Mouse (Mus musculus) kidney, embryonic 16.5 days (tissue): ENCODE data around the gene B4galnt4. TPM values are rescaled to one million over a fixed set of nuclear protein-coding genes. Genes with fewer than 3 reads are reported as not detected.

ENCODE experiments used
- ATAC-seq: fragments of 200-750 bp; cut with Nextera tagmentation; 2 replicates; pipeline ENCODE4 v1.8.0; 2017; ENCODE audit warnings: moderate TSS enrichment; ENCODE audit not compliant: low FRiP score, low TSS enrichment
- H3K27ac ChIP-seq: fragments of 300-500 bp; sonication (generic); 2 replicates; pipeline ENCODE4 v1.5.1; 2014; ENCODE audit warnings: low read length
- H3K27me3 ChIP-seq: fragments of 300-500 bp; sonication (generic); 2 replicates; pipeline ENCODE4 v1.6.1; 2014; ENCODE audit warnings: low read length, control low read depth, mixed read lengths; ENCODE audit not compliant: insufficient read depth
- H3K36me3 ChIP-seq: fragments of 300-500 bp; sonication (generic); 2 replicates; pipeline ENCODE4 v1.6.1; 2014; ENCODE audit warnings: low read length, control low read depth, mixed read lengths; ENCODE audit not compliant: insufficient read depth
- H3K4me1 ChIP-seq: fragments of 300-500 bp; sonication (generic); 2 replicates; pipeline ENCODE4 v1.6.1; 2014; ENCODE audit warnings: low read length, control low read depth, mixed read lengths; ENCODE audit not compliant: insufficient read depth
- H3K4me2 ChIP-seq: fragments of 300-500 bp; sonication (generic); replicated peaks from 2 replicates; pipeline ENCODE4 v1.6.1; 2014; ENCODE audit warnings: low read depth, low read length
- H3K4me3 ChIP-seq: fragments of 300-500 bp; sonication (generic); 2 replicates; pipeline ENCODE4 v1.5.1; 2014; ENCODE audit warnings: mild to moderate bottlenecking, low read length
- H3K9ac ChIP-seq: fragments of 300-500 bp; sonication (generic); replicated peaks from 2 replicates; pipeline ENCODE4 v1.6.1; 2014; ENCODE audit warnings: low read length
- H3K9me3 ChIP-seq: fragments of 300-500 bp; sonication (generic); 2 replicates; pipeline ENCODE4 v1.6.1; 2016; ENCODE audit warnings: low read length, control low read depth
- WGBS: fragments of 180-500 bp; shearing (Covaris S2); extraction: QIAGEN DNeasy Blood & Tissue Kit; methylation state at CpG from one replicate; pipeline ENCODE4 v1.1.7; 2014; 5-methylcytosine and 5-hydroxymethylcytosine counted together
- polyA plus RNA-seq: library from polyadenylated mRNA; unstranded; fragments of >200 nt; fragmentation: Nextera tagmentation; extraction: Ambion mirVana; gene quantifications from 2 replicates; pipeline ENCODE4 v1.2.1, GENCODE M21; 2015

Gene B4galnt4
- polyA plus RNA-seq, 1 experiment from 2014 or later: 13.9 TPM

DNA sequence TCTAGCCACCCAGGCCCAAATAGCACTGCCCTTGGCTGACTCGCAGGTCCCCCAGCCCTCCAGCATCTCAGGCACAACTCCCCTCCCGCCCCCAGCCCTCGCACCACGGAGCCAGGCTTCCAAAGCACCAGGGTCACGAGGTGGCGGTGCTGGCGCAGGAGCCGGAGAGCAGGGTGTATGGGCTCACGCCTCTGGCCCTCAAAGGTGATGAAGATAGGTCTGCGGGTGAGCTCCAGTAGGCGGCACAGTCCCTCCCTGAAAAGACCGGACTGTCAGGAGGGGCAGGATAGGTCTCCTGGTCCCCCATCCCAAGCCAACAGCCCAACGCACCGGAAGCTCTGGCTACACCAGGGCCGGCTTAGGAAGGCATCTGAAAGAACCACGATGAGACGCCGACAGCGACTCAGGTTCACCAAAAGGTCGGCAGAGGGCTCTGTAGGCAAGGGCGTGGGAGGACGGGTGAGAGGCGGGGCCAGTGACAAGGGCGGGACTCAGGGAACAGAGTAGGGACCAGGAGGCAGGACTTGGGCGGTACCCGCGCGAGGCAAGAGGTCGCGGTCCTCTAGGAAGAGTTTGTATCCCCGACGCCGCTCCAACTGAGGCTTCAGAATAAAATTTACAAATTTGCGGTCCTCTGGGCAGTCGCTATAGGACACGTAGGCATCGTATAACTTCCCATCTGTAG lies 31.3 kb downstream of the B4galnt4 start:
- Histone ChIP-seq H3K9ac (peak overlapping the region; percentile 36), H3K4me2 (peak overlapping the region; percentile 39), H3K4me1 (peaks cover 23% of the 10 kb centered on the region), H3K27me3 (peaks cover 20% of the 10 kb centered on the region), H3K27ac (no peak overlapping the region), H3K36me3 (no peaks in the 10 kb centered on the region), H3K4me3 (peak overlapping the region; percentile 23), H3K9me3 (no peaks in the 10 kb centered on the region)
- 6% methylated on average over 37 of the region's 37 CpGs for WGBS
- ATAC-seq: peak; percentile 68

GRCm38 (mm10) chr7:141093950-141094349 lies 33.0 kb downstream of the B4galnt4 start:
- peaks cover 23% of the 10 kb centered on the region for H3K4me1 ChIP-seq
- peak overlapping the region; percentile 93 for H3K27ac ChIP-seq
- H3K36me3 ChIP-seq: no peaks in the 10 kb centered on the region
- no peaks in the 10 kb centered on the region for H3K9me3 ChIP-seq
- 66% methylated on average over 6 of the region's 6 CpGs for WGBS
- no peak overlapping the region for H3K4me3 ChIP-seq
- H3K4me2 ChIP-seq: peak overlapping the region; percentile 32
- H3K27me3 ChIP-seq: peaks cover 14% of the 10 kb centered on the region; the same call in 1 of the 2 replicates
- peak overlapping the region; percentile 41; the same call in 1 of the 2 replicates for H3K9ac ChIP-seq
- ATAC-seq: peak; percentile 59

- ATAC-seq: peak; percentile 68
- peak overlapping the region; percentile 36 for H3K4me2 ChIP-seq
- peak overlapping the region; percentile 12; the same call in 1 of the 2 replicates for H3K4me3 ChIP-seq
- 49% methylated on average over 15 of the region's 15 CpGs for WGBS
- peaks cover 23% of the 10 kb centered on the region for H3K4me1 ChIP-seq
- no peaks in the 10 kb centered on the region for H3K36me3 ChIP-seq
- H3K27me3 ChIP-seq: peaks cover 7% of the 10 kb centered on the region; the same call in 1 of the 2 replicates
- no peaks in the 10 kb centered on the region for H3K9me3 ChIP-seq
- H3K27ac ChIP-seq: peak overlapping the region; percentile 93
- H3K9ac ChIP-seq: peak overlapping the region; percentile 41
Observed at GRCm38 (mm10) chr7:141094487-141095205, 33.7 kb downstream of the B4galnt4 start.

GRCm38 (mm10) chr7:141096021-141096420 lies 35.1 kb downstream of the B4galnt4 start:
- no peak overlapping the region for H3K4me3 ChIP-seq
- peak overlapping the region; percentile 36 for H3K4me2 ChIP-seq
- H3K36me3 ChIP-seq: no peaks in the 10 kb centered on the region
- 77% methylated on average over 6 of the region's 6 CpGs for WGBS
- peak overlapping the region; percentile 93 for H3K27ac ChIP-seq
- H3K9me3 ChIP-seq: no peaks in the 10 kb centered on the region
- H3K9ac ChIP-seq: peak overlapping the region; percentile 32
- ATAC-seq: no peak
- 0 out of 2 replicates have a peak, but pooled peaks cover 4% of the 10 kb centered on the region for H3K27me3 ChIP-seq
- peaks cover 23% of the 10 kb centered on the region for H3K4me1 ChIP-seq

DNA sequence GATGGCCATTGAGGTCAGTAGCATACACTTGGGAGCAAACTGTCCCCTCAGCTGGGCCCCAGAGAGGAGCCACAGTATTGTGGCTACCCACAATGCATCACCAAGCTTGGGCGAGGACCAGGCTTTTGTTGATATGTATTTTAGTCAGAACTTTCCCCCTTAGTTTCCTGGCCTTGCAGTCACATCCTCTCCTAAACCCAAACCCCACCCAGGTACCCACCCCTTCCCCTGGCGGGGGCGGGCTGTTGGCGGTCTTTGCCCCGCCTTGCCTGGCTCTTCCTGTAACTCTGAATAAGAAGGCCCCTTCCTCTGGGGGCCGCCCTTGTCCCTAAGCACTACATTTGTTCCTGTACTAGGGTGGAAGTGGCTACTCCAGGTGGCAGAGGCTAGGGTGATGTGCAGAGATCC lies 35.7 kb downstream of the B4galnt4 start:
- ATAC-seq: 0 out of 2 replicates have a peak, but pooled peaks have one; percentile 4

GRCm38 (mm10) chr7:141097177-141097576 lies 36.3 kb downstream of the B4galnt4 start:
- H3K4me1 ChIP-seq: peaks cover 20% of the 10 kb centered on the region
- H3K9me3 ChIP-seq: no peaks in the 10 kb centered on the region
- no peak for ATAC-seq
- no peak overlapping the region for H3K9ac ChIP-seq
- H3K36me3 ChIP-seq: no peaks in the 10 kb centered on the region
- H3K4me2 ChIP-seq: no peak overlapping the region
- no peak overlapping the region for H3K27ac ChIP-seq
- 0 out of 2 replicates have a peak, but pooled peaks cover 9% of the 10 kb centered on the region for H3K27me3 ChIP-seq
- WGBS: 75% methylated on average over 5 of the region's 5 CpGs
- H3K4me3 ChIP-seq: no peak overlapping the region

More for the DNA sequence above, 35.7 kb downstream of the B4galnt4 start:
- H3K9me3 ChIP-seq: no peaks in the 10 kb centered on the region
- H3K36me3 ChIP-seq: no peaks in the 10 kb centered on the region
- peak overlapping the region; percentile 36 for H3K4me2 ChIP-seq
- 0 out of 2 replicates have a peak overlapping the region, but pooled peaks have one; percentile 37 for H3K27ac ChIP-seq
- 0 out of 2 replicates have a peak, but pooled peaks cover 9% of the 10 kb centered on the region for H3K27me3 ChIP-seq
- no peak overlapping the region; the same call in 1 of the 2 replicates for H3K9ac ChIP-seq
- peaks cover 23% of the 10 kb centered on the region for H3K4me1 ChIP-seq
- WGBS: 54% methylated on average over 6 of the region's 6 CpGs
- H3K4me3 ChIP-seq: 0 out of 2 replicates have a peak overlapping the region, but pooled peaks have one; percentile 13

DNA sequence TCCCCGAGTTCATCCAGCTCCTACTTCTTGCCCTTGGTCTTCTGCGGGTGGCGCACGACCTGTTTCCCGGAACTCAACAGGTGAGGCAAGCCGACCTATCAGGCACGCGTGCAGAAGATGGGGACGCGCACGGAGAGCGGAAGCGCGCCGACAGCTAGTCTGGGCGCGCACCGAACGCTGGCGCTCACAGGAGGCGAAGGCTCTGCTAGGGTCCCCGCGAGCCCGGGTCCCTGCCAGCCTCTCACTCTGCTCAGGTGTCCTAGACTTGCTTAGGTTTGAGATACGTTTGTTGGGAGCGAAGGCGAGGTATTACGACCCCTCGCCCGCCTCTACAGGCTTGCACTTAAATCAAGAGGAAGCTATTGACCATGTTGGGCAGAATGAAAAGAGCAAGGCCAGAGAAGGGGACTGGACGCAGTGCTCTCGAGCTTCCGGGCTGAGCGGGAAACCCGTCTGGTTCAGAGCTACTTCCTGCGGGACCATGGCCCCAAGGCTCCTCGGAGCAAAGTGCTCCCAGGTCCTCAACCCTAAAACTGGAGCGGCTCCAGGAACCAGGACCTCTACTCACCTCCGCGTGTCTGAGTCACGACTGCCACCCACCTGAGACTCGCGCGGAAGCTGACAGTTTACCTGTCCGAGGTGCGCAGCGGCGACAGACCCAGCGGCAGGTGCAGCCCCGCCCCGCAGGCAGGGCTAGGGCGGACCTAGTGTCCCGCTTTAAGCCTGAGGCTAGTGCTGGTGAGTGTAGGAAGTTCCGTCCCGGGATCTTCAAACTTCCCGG lies 39.2 kb downstream of the B4galnt4 start, which contains the start of gene Sigirr:
Sigirr (minus strand) TSS at position 662 of the 781 bp plus-strand sequence.
- Histone ChIP-seq H3K9me3 (no peaks in the 10 kb centered on the region), H3K4me3 (peak within 1 kb of the TSS; percentile 50), H3K4me2 (peak within 1 kb of the TSS; percentile 77), H3K9ac (peak within 1 kb of the TSS; percentile 61), H3K36me3 (no peaks in the 10 kb centered on the region), H3K27me3 (0 out of 2 replicates have a peak, but pooled peaks cover 9% of the 10 kb centered on the region), H3K4me1 (peaks cover 6% of the 10 kb centered on the region), H3K27ac (peak within 1 kb of the TSS; percentile 47; the same call in 1 of the 2 replicates)
- peak; percentile 61 for ATAC-seq
- WGBS: under 1% methylated on average over 56 of the region's 56 CpGs

DNA sequence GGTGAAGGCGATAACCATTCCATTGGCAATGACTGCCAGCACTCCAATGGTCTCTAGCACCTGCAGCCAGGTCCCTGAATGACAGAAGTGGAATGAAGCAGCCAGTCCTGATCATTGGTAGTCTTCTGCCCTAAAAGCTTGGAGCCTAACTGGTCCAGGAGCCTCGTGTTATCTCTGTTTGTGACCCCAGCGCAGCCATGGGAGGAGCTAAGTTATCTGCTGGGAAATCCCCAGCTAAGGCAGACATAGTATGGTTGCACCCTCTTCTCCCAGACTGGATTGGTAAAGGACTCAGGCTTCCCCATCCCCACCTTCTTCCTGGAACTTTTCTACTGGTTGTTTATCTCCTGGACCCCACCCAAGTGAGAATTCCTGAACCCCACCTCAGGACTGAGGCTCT lies 42.3 kb downstream of the B4galnt4 start:
- no peaks in the 10 kb centered on the region for H3K9me3 ChIP-seq
- no peak overlapping the region for H3K9ac ChIP-seq
- 64% methylated on average over 3 of the region's 3 CpGs for WGBS
- H3K4me3 ChIP-seq: no peak overlapping the region
- H3K4me2 ChIP-seq: no peak overlapping the region
- 0 out of 2 replicates have a peak, but pooled peaks cover 9% of the 10 kb centered on the region for H3K27me3 ChIP-seq
- ATAC-seq: no peak
- no peaks in the 10 kb centered on the region for H3K36me3 ChIP-seq
- H3K4me1 ChIP-seq: no peaks in the 10 kb centered on the region
- no peak overlapping the region for H3K27ac ChIP-seq

GRCm38 (mm10) chr7:141115874-141116273 lies 55.0 kb downstream of the B4galnt4 start:
- no peak overlapping the region for H3K4me2 ChIP-seq
- H3K4me1 ChIP-seq: no peaks in the 10 kb centered on the region
- no peak overlapping the region for H3K27ac ChIP-seq
- no peak overlapping the region for H3K4me3 ChIP-seq
- ATAC-seq: no peak
- H3K27me3 ChIP-seq: no peaks in the 10 kb centered on the region
- no peak overlapping the region for H3K9ac ChIP-seq
- no peaks in the 10 kb centered on the region for H3K36me3 ChIP-seq
- WGBS: 87% methylated on average over 9 of the region's 9 CpGs
- H3K9me3 ChIP-seq: no peaks in the 10 kb centered on the region
